Mouse (Mus musculus) heart, embryonic 13.5 days (tissue): ENCODE measurements around the gene Hddc3. TPM values are rescaled to one million over a fixed set of nuclear protein-coding genes. Genes with fewer than 3 reads are reported as not detected.
"Not testable (repeated sequence)": the region's sequence is repeated elsewhere in the genome, so short reads cannot be mapped to it uniquely, and the experiment has no call there.

ENCODE experiments used
- ATAC-seq: fragments of 200-750 bp; cut with Nextera tagmentation; 2 replicates; pipeline ENCODE4 v1.8.0; 2017; ENCODE audit warnings: moderate TSS enrichment; ENCODE audit not compliant: insufficient number of reproducible peaks, low FRiP score, low TSS enrichment; ENCODE audit errors: extremely low read depth
- H3K27ac ChIP-seq: fragments of 300-500 bp; sonication (generic); replicated peaks from 2 replicates; pipeline ENCODE4 v1.5.1; 2015; ENCODE audit warnings: moderate library complexity, mild to moderate bottlenecking, inconsistent platforms
- H3K27me3 ChIP-seq: fragments of 300-500 bp; sonication (generic); replicated peaks from 2 replicates; pipeline ENCODE4 v1.6.1; 2015; ENCODE audit warnings: mild to moderate bottlenecking, inconsistent platforms
- H3K36me3 ChIP-seq: fragments of 300-500 bp; sonication (generic); 2 replicates; pipeline ENCODE4 v1.6.1; 2015; ENCODE audit warnings: mild to moderate bottlenecking, inconsistent platforms
- H3K4me1 ChIP-seq: fragments of 300-500 bp; sonication (generic); 2 replicates; pipeline ENCODE4 v1.6.1; 2015; ENCODE audit warnings: inconsistent platforms
- H3K4me2 ChIP-seq: fragments of 300-500 bp; sonication (generic); 2 replicates; pipeline ENCODE4 v1.6.1; 2015; ENCODE audit warnings: inconsistent platforms, mild to moderate bottlenecking, moderate library complexity
- H3K4me3 ChIP-seq: fragments of 300-500 bp; sonication (generic); 2 replicates; pipeline ENCODE4 v1.5.1; 2015; ENCODE audit warnings: moderate library complexity, mild to moderate bottlenecking, inconsistent platforms
- H3K9ac ChIP-seq: fragments of 300-500 bp; sonication (generic); 2 replicates; pipeline ENCODE4 v1.6.1; 2015; ENCODE audit warnings: inconsistent platforms, mild to moderate bottlenecking, moderate library complexity
- H3K9me3 ChIP-seq: fragments of 300-500 bp; sonication (generic); 2 replicates; pipeline ENCODE4 v1.6.1; 2016; ENCODE audit warnings: inconsistent platforms
- WGBS: fragments of 180-500 bp; shearing (Covaris S2); methylation state at CpG from one replicate; pipeline ENCODE4 v1.1.7; 2015; ENCODE audit warnings: mixed read lengths; 5-methylcytosine and 5-hydroxymethylcytosine counted together
- polyA plus RNA-seq: library from polyadenylated mRNA; unstranded; fragments of >200 nt; fragmentation: Nextera tagmentation; extraction: Ambion mirVana; gene quantifications from 2 replicates; pipeline ENCODE4 v1.2.1, GENCODE M21; 2015

Hddc3 gene
- polyA plus RNA-seq, 1 experiment from 2014 or later, result 14.5 TPM

- Histone ChIP-seq H3K9me3 (no peaks in the 10 kb centered on the region), H3K4me3 (no peak overlapping the region), H3K4me2 (no peak overlapping the region), H3K9ac (no peak overlapping the region), H3K36me3 (peaks cover 49% of the 10 kb centered on the region), H3K27me3 (no peaks in the 10 kb centered on the region; the same call in 1 of the 2 replicates), H3K4me1 (0 out of 2 replicates have a peak, but pooled peaks cover 3% of the 10 kb centered on the region), H3K27ac (no peak overlapping the region)
- 58% methylated on average over 13 of the region's 13 CpGs for WGBS
- ATAC-seq, result no peak
Observed at GRCm38 (mm10) chr7:80379531-80379930, 36.6 kb downstream of the Hddc3 start.

GRCm38 (mm10) chr7:80382919-80383318 lies 40.0 kb downstream of the Hddc3 start:
- H3K4me1 ChIP-seq, result peaks cover 17% of the 10 kb centered on the region
- peaks cover 6% of the 10 kb centered on the region; the same call in 1 of the 2 replicates for H3K27me3 ChIP-seq
- H3K9me3 ChIP-seq, result no peaks in the 10 kb centered on the region
- H3K27ac ChIP-seq, result no peak overlapping the region
- peaks cover 49% of the 10 kb centered on the region for H3K36me3 ChIP-seq
- H3K9ac ChIP-seq, result no peak overlapping the region
- 72% methylated on average over 11 of the region's 11 CpGs for WGBS
- H3K4me3 ChIP-seq, result no peak overlapping the region
- no peak overlapping the region for H3K4me2 ChIP-seq
- no peak for ATAC-seq

- peak overlapping the region; percentile 50 for H3K4me3 ChIP-seq
- H3K9me3 ChIP-seq, result no peaks in the 10 kb centered on the region
- H3K4me1 ChIP-seq, result peaks cover 27% of the 10 kb centered on the region
- 28% methylated on average over 18 of the region's 18 CpGs for WGBS
- peak overlapping the region; percentile 83 for H3K9ac ChIP-seq
- no peak for ATAC-seq
- peak overlapping the region; percentile 66 for H3K4me2 ChIP-seq
- peak overlapping the region; percentile 82 for H3K27ac ChIP-seq
- peaks cover 6% of the 10 kb centered on the region; the same call in 1 of the 2 replicates for H3K27me3 ChIP-seq
- peaks cover 41% of the 10 kb centered on the region for H3K36me3 ChIP-seq
Observed at GRCm38 (mm10) chr7:80386235-80386930, 43.5 kb downstream of the Hddc3 start.

GRCm38 (mm10) chr7:80387033-80387632 lies 44.2 kb downstream of the Hddc3 start:
- ATAC-seq, result no peak
- peak overlapping the region; percentile 83 for H3K9ac ChIP-seq
- H3K4me1 ChIP-seq, result peaks cover 27% of the 10 kb centered on the region
- H3K9me3 ChIP-seq, result no peaks in the 10 kb centered on the region
- H3K4me2 ChIP-seq, result peak overlapping the region; percentile 66
- peaks cover 6% of the 10 kb centered on the region; the same call in 1 of the 2 replicates for H3K27me3 ChIP-seq
- H3K36me3 ChIP-seq, result peaks cover 42% of the 10 kb centered on the region
- peak overlapping the region; percentile 50 for H3K4me3 ChIP-seq
- H3K27ac ChIP-seq, result peak overlapping the region; percentile 82
- 29% methylated on average over 17 of the region's 17 CpGs for WGBS

- WGBS, result 11% methylated on average over 32 of the region's 33 CpGs
- Histone ChIP-seq H3K36me3 (peaks cover 43% of the 10 kb centered on the region), H3K9ac (peak within 1 kb of the TSS; percentile 83), H3K4me1 (peaks cover 27% of the 10 kb centered on the region), H3K9me3 (no peaks in the 10 kb centered on the region), H3K27me3 (peaks cover 6% of the 10 kb centered on the region; the same call in 1 of the 2 replicates), H3K27ac (peak within 1 kb of the TSS; percentile 82), H3K4me3 (peak within 1 kb of the TSS; percentile 50), H3K4me2 (peak within 1 kb of the TSS; percentile 66)
- no peak for ATAC-seq
Observed at GRCm38 (mm10) chr7:80387633-80388543, 45.0 kb downstream of the Hddc3 start, which contains the start of gene Fes. Fes (minus strand) TSS chr7:80387946.

- no peak overlapping the region for H3K27ac ChIP-seq
- H3K36me3 ChIP-seq, result peaks cover 76% of the 10 kb centered on the region
- H3K4me1 ChIP-seq, result peaks cover 18% of the 10 kb centered on the region
- no peak for ATAC-seq
- WGBS, result 87% methylated on average over 15 of the region's 15 CpGs
- H3K4me3 ChIP-seq, result no peak overlapping the region
- H3K4me2 ChIP-seq, result no peak overlapping the region
- no peak overlapping the region for H3K9ac ChIP-seq
- H3K27me3 ChIP-seq, result peaks cover 4% of the 10 kb centered on the region; the same call in 1 of the 2 replicates
- H3K9me3 ChIP-seq, result no peaks in the 10 kb centered on the region
Observed at GRCm38 (mm10) chr7:80392119-80392518, 49.2 kb downstream of the Hddc3 start.

GRCm38 (mm10) chr7:80394600-80394999 lies 51.7 kb downstream of the Hddc3 start:
- no peaks in the 10 kb centered on the region for H3K9me3 ChIP-seq
- H3K4me1 ChIP-seq, result peaks cover 14% of the 10 kb centered on the region
- no peak overlapping the region for H3K9ac ChIP-seq
- 83% methylated on average over 4 of the region's 4 CpGs for WGBS
- H3K36me3 ChIP-seq, result peaks cover 87% of the 10 kb centered on the region
- ATAC-seq, result no peak
- H3K27ac ChIP-seq, result no peak overlapping the region
- no peak overlapping the region for H3K4me3 ChIP-seq
- no peak overlapping the region for H3K4me2 ChIP-seq
- no peaks in the 10 kb centered on the region for H3K27me3 ChIP-seq

- not testable (repeated sequence) for H3K9me3 ChIP-seq, H3K27ac ChIP-seq, H3K9ac ChIP-seq, H3K27me3 ChIP-seq, H3K4me3 ChIP-seq, H3K4me2 ChIP-seq, ATAC-seq
- peaks cover 33% of the 10 kb centered on the region for H3K4me1 ChIP-seq
- peaks cover 69% of the 10 kb centered on the region for H3K36me3 ChIP-seq
- 72% methylated on average over 4 of the region's 4 CpGs for WGBS
Observed at GRCm38 (mm10) chr7:80396427-80396826, 53.5 kb downstream of the Hddc3 start.

GRCm38 (mm10) chr7:80397986-80398385 lies 55.1 kb downstream of the Hddc3 start:
- 85% methylated on average over 9 of the region's 9 CpGs for WGBS
- H3K36me3 ChIP-seq, result peaks cover 54% of the 10 kb centered on the region
- H3K4me2 ChIP-seq, result no peak overlapping the region
- H3K27ac ChIP-seq, result no peak overlapping the region
- H3K4me1 ChIP-seq, result peaks cover 37% of the 10 kb centered on the region
- no peak overlapping the region for H3K9ac ChIP-seq
- no peaks in the 10 kb centered on the region for H3K27me3 ChIP-seq
- no peak overlapping the region for H3K4me3 ChIP-seq
- H3K9me3 ChIP-seq, result no peaks in the 10 kb centered on the region
- no peak for ATAC-seq

GRCm38 (mm10) chr7:80398654-80399444 lies 55.9 kb downstream of the Hddc3 start:
- Histone ChIP-seq H3K4me2 (no peak overlapping the region), H3K27me3 (no peaks in the 10 kb centered on the region), H3K9ac (peak overlapping the region; percentile 63), H3K27ac (no peak overlapping the region), H3K9me3 (no peaks in the 10 kb centered on the region), H3K4me1 (peaks cover 45% of the 10 kb centered on the region), H3K4me3 (no peak overlapping the region), H3K36me3 (peaks cover 45% of the 10 kb centered on the region)
- ATAC-seq, result no peak
- WGBS, result 67% methylated on average over 9 of the region's 9 CpGs
